Mouse (Mus musculus): ENCODE data around the gene Pcna. TPM values are rescaled to one million over a fixed set of nuclear protein-coding genes. Genes with fewer than 3 reads are reported as not detected.

Gene Pcna
- total RNA-seq, 2 experiments from 2014 or later = 228 to 324 TPM

Other genes starting within 250 kb of the Pcna start
- 12.3 and 12.5 TPM in 2 replicates for gene Rassf2, start 223.1 kb downstream of the Pcna start, total RNA-seq (2015; ENCODE audit: low replicate concordance)
- gene Rassf2, start 223.1 kb downstream of the Pcna start, total RNA-seq (2017; ENCODE audit: low replicate concordance) = 10.3 and 12.3 TPM in 2 replicates
- 4.0 and 7.5 TPM in 2 replicates for gene Slc23a2, start 108.2 kb downstream of the Pcna start, total RNA-seq (2015; ENCODE audit: low replicate concordance)
- 2.5 and 5.7 TPM in 2 replicates for gene Slc23a2, start 108.2 kb downstream of the Pcna start, total RNA-seq (2017; ENCODE audit: low replicate concordance)
- 21.3 and 27.4 TPM in 2 replicates for gene Tmem230, start 5.5 kb downstream of the Pcna start, total RNA-seq (2015; ENCODE audit: low replicate concordance)
- 9.9 and 13.3 TPM in 2 replicates for gene Tmem230, start 5.5 kb downstream of the Pcna start, total RNA-seq (2017; ENCODE audit: low replicate concordance)
- 5.4 and 6.1 TPM in 2 replicates for gene Cds2, start 9.8 kb upstream of the Pcna start, total RNA-seq (2015; ENCODE audit: low replicate concordance)
- gene Cds2, start 9.8 kb upstream of the Pcna start, total RNA-seq (2017; ENCODE audit: low replicate concordance) = 6.0 and 7.9 TPM in 2 replicates
- not detected in 2 replicates for gene Prokr2, start 132.1 kb upstream of the Pcna start, total RNA-seq (2015; ENCODE audit: low replicate concordance)
- not detected in 2 replicates for gene Prokr2, start 132.1 kb upstream of the Pcna start, total RNA-seq (2017; ENCODE audit: low replicate concordance)